Mouse (Mus musculus): ENCODE measurements around the gene Chid1. TPM values are rescaled to one million over a fixed set of nuclear protein-coding genes. Genes with fewer than 3 reads are reported as not detected.

Chid1 gene
- total and polyA plus RNA-seq, 3 experiments: 14.4 to 25.1 (median 19.4) TPM

DNA sequence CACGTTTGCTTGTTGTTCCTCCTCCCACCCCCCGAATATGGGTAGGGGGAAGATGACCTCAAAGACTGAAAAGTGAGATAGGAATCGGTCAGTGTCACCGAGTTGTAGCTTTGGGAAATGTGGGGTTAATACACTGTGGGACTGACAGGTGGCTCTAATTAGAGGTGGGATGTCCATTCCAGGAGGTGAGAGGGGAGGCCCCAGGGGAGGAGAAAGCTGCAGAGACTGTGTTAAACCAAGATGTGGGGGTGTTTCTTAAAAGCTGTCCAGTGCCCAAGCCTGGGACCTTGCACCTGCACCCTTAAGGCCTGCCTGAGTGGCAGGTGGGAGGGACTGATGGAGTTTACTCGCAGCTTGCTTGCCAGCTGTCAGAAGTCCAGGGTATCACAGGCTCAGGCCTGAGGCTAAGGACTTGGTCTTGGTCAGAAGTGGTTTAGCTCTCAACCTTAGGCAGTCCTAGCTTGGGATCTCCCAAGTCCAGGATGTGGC lies 77.3 kb downstream of the Chid1 start:
- ATAC-seq (ENCODE audit: extremely low read depth, insufficient number of reproducible peaks, low FRiP score, poor library complexity, severe bottlenecking): no peak

DNA sequence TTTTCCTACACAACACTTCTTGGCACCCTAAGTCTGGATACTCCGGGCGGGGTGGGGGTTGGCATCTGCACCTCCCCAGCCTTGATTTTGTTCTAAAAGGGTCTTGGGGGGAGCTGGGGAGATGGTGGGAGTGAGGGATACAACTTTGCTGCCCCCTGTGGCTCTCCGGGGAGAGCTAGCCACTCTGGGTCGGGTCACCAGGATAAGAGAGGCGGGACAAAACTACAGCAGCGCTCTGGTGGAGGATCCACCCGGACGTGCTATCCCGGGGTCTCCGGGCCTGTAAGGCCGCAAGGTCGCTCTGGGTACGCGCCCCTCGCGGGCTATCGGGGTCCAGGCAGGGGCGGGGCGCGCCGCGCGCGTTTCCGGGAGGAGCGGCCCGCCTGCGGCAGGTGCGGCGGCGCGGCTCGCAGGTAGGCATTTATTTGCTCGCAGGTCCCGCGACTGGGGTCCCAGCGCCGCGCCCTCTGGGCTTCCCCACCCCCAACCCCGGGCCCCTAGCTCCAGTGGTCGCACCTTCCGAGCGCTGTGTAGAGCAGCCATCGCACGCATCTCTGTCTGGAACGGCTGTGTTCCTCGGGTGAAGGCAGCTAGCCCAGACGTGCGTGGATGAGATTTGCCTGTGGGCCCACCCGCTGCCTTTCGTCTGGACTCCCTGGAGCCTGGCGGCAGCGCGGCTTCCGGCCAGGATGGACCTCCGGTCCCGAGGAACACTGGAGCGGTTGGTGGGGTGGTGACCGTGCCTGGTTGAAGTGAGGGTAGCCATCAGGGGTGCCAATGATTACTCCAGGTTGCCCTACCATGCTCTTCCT lies 77.9 kb downstream of the Chid1 start:
- ATAC-seq (ENCODE audit: extremely low read depth, insufficient number of reproducible peaks, low FRiP score, poor library complexity, severe bottlenecking): no peak
- Histone ChIP-seq H3K9me3 (replicated peaks) (no peaks in the 10 kb centered on the region), H3K36me3 (replicated peaks) (peaks cover 44% of the 10 kb centered on the region), H3K4me3 (ENCODE audit: low read depth, low read length) (no peak overlapping the region), H3K27me3 (ENCODE audit: insufficient read depth, low read length) (peaks cover 50% of the 10 kb centered on the region), H3K4me1 (ENCODE audit: insufficient read depth, low read depth, low read length) (peaks cover 50% of the 10 kb centered on the region)
- TF ChIP-seq TAL1 (conservative IDR thresholded peaks at IDR 0.05; ENCODE audit: low read depth, low read length): no peak
- no peak for TF ChIP-seq CTCF (IDR thresholded peaks at IDR 0.05; ENCODE audit: low read depth, low read length)
- no peak for TF ChIP-seq GATA1 (IDR thresholded peaks at IDR 0.05; ENCODE audit: borderline replicate concordance, low read length)
- no peak for TF ChIP-seq POLR2AphosphoS5 (IDR thresholded peaks at IDR 0.05; ENCODE audit: insufficient replicate concordance, low read depth, low read length)
- TF ChIP-seq GATA2 (IDR thresholded peaks at IDR 0.05; ENCODE audit: borderline replicate concordance, low read depth, low read length): no peak
- DNase-seq (ENCODE audit: low spot score): no peak

More for the DNA sequence above, 77.3 kb downstream of the Chid1 start:
- TF ChIP-seq TAL1 (conservative IDR thresholded peaks at IDR 0.05; ENCODE audit: low read depth, low read length) (no peak), GATA1 (IDR thresholded peaks at IDR 0.05; ENCODE audit: borderline replicate concordance, low read length) (no peak)
- Histone ChIP-seq H3K9me3 (replicated peaks) (no peaks in the 10 kb centered on the region), H3K36me3 (replicated peaks) (peaks cover 38% of the 10 kb centered on the region), H3K27me3 (ENCODE audit: insufficient read depth, low read length) (peaks cover 50% of the 10 kb centered on the region), H3K4me3 (ENCODE audit: low read depth, low read length) (no peak overlapping the region), H3K4me1 (ENCODE audit: insufficient read depth, low read depth, low read length) (peaks cover 49% of the 10 kb centered on the region)
- DNase-seq (ENCODE audit: low spot score): no peak

DNA sequence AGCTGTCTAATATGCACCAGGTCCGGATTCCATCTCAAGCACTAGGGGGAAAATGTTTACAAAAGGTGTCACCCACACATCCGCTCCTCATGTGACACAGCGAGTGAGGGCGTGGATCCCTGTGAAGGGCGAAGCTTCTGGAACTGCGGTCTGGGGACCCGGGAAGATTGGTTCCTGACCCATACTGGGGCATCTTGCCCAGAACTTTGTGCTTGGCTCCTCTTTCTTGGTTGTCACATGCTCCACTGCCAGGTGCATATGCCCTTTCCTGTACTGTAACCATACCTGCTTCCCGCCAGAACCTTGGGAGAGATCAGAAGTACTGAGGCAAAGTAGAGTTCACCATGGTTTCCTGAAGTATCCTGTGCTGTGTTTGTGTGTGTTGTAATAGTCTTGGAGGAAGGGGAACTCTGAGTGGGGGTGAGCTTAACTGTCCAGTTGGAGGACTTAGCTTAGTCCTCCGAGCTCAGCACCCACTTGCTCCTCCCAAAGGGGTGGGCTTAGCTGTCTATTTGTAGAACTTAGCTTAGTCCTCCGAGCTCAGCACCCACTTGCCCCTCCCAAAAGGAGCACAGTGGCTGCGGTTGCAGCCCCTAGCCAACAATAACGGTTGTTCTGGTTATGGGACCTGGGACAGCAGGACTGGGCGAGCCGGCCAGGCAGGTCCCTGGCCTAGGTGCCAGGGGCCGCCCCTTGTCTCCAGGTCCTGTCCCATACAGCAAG lies 79.1 kb downstream of the Chid1 start, which contains the start of gene Cracr2b:
Gene Cracr2b (plus strand): TSS at position 704 of the 723 bp plus-strand sequence.
- Histone ChIP-seq H3K27me3 (ENCODE audit: insufficient read depth, low read length) (peaks cover 47% of the 10 kb centered on the region), H3K36me3 (replicated peaks) (peaks cover 48% of the 10 kb centered on the region), H3K9me3 (replicated peaks) (no peaks in the 10 kb centered on the region), H3K4me3 (ENCODE audit: low read depth, low read length) (no peak within 1 kb of the TSS), H3K4me1 (ENCODE audit: insufficient read depth, low read depth, low read length) (peaks cover 51% of the 10 kb centered on the region)
- DNase-seq (ENCODE audit: low spot score): no peak
- no peak for ATAC-seq (ENCODE audit: extremely low read depth, insufficient number of reproducible peaks, low FRiP score, poor library complexity, severe bottlenecking)
- no peak for TF ChIP-seq POLR2AphosphoS5 (IDR thresholded peaks at IDR 0.05; ENCODE audit: insufficient replicate concordance, low read depth, low read length)
- no peak for TF ChIP-seq TAL1 (conservative IDR thresholded peaks at IDR 0.05; ENCODE audit: low read depth, low read length)
- no peak for TF ChIP-seq CTCF (IDR thresholded peaks at IDR 0.05; ENCODE audit: low read depth, low read length)
- no peak for TF ChIP-seq GATA2 (IDR thresholded peaks at IDR 0.05; ENCODE audit: borderline replicate concordance, low read depth, low read length)
- no peak for TF ChIP-seq GATA1 (IDR thresholded peaks at IDR 0.05; ENCODE audit: borderline replicate concordance, low read length)

DNA sequence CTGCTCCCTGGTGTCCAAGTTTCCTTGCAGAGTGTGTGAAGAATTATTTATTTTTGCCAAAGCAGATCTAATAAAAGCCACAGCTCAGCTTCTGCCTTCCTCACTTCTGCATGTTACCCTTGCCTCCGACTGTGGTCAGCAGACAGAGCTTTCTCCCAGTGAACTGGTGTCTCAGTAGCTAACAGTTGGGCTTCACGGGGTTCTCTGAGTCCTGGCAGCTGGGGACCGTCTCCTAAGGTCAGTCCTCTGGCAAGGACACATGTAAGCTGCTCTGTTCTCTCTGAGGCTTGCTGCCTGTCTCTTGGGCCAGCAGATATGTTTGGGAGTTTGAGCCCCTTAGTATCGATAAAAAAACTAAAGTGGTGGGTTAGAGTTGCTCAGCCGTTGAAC lies 79.7 kb downstream of the Chid1 start:
- no peak for DNase-seq (ENCODE audit: low spot score)
- Histone ChIP-seq H3K9me3 (replicated peaks) (no peaks in the 10 kb centered on the region), H3K36me3 (replicated peaks) (peaks cover 48% of the 10 kb centered on the region), H3K4me1 (ENCODE audit: insufficient read depth, low read depth, low read length) (peaks cover 50% of the 10 kb centered on the region), H3K27me3 (ENCODE audit: insufficient read depth, low read length) (peaks cover 43% of the 10 kb centered on the region), H3K4me3 (ENCODE audit: low read depth, low read length) (no peak overlapping the region)
- ATAC-seq (ENCODE audit: extremely low read depth, insufficient number of reproducible peaks, low FRiP score, poor library complexity, severe bottlenecking): no peak
- TF ChIP-seq POLR2AphosphoS5 (IDR thresholded peaks at IDR 0.05; ENCODE audit: insufficient replicate concordance, low read depth, low read length): no peak
- TF ChIP-seq CTCF (IDR thresholded peaks at IDR 0.05; ENCODE audit: low read depth, low read length): no peak
- no peak for TF ChIP-seq TAL1 (conservative IDR thresholded peaks at IDR 0.05; ENCODE audit: low read depth, low read length)
- no peak for TF ChIP-seq GATA1 (IDR thresholded peaks at IDR 0.05; ENCODE audit: borderline replicate concordance, low read length)
- TF ChIP-seq GATA2 (IDR thresholded peaks at IDR 0.05; ENCODE audit: borderline replicate concordance, low read depth, low read length): no peak

DNA sequence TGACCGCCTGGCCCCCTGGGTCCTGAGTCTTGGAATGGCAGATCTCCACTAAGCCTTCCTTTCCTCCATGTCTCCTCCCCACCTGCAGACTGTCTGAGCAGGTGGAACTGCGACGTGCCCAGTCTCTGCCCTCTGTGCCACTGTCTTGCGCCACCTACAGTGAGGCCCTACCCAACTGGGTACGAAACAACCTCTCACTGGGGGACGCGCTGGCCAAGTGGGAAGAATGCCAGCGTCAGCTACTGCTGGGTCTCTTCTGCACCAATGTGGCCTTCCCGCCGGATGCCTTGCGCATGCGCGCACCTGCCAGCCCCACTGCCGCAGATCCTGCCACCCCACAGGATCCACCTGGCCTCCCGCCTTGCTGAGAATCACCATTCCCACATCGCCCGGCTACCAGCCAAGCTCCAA lies 80.4 kb downstream of the Chid1 start:
- TF ChIP-seq GATA1 (IDR thresholded peaks at IDR 0.05; ENCODE audit: borderline replicate concordance, low read length): no peak
- TF ChIP-seq GATA2 (IDR thresholded peaks at IDR 0.05; ENCODE audit: borderline replicate concordance, low read depth, low read length): no peak
- TF ChIP-seq TAL1 (conservative IDR thresholded peaks at IDR 0.05; ENCODE audit: low read depth, low read length): no peak
- no peak for TF ChIP-seq POLR2AphosphoS5 (IDR thresholded peaks at IDR 0.05; ENCODE audit: insufficient replicate concordance, low read depth, low read length)
- no peak for TF ChIP-seq CTCF (IDR thresholded peaks at IDR 0.05; ENCODE audit: low read depth, low read length)
- no peaks in the 10 kb centered on the region for H3K9me3 ChIP-seq (replicated peaks)
- ATAC-seq (ENCODE audit: extremely low read depth, insufficient number of reproducible peaks, low FRiP score, poor library complexity, severe bottlenecking) (no peak), DNase-seq (ENCODE audit: low spot score) (no peak)
- no peak overlapping the region for H3K4me3 ChIP-seq (ENCODE audit: low read depth, low read length)
- peaks cover 48% of the 10 kb centered on the region for H3K36me3 ChIP-seq (replicated peaks)
- peaks cover 49% of the 10 kb centered on the region for H3K4me1 ChIP-seq (ENCODE audit: insufficient read depth, low read depth, low read length)
- H3K27me3 ChIP-seq (ENCODE audit: insufficient read depth, low read length): peaks cover 36% of the 10 kb centered on the region

GRCm38 (mm10) chr7:141458661-141459060 lies 81.0 kb downstream of the Chid1 start:
- TF ChIP-seq CTCF (IDR thresholded peaks at IDR 0.05; ENCODE audit: low read depth, low read length): no peak
- TF ChIP-seq POLR2AphosphoS5 (IDR thresholded peaks at IDR 0.05; ENCODE audit: insufficient replicate concordance, low read depth, low read length): no peak
- no peak for TF ChIP-seq TAL1 (conservative IDR thresholded peaks at IDR 0.05; ENCODE audit: low read depth, low read length)
- TF ChIP-seq GATA2 (IDR thresholded peaks at IDR 0.05; ENCODE audit: borderline replicate concordance, low read depth, low read length): no peak
- TF ChIP-seq GATA1 (IDR thresholded peaks at IDR 0.05; ENCODE audit: borderline replicate concordance, low read length): no peak
- peaks cover 48% of the 10 kb centered on the region for H3K4me1 ChIP-seq (ENCODE audit: insufficient read depth, low read depth, low read length)
- DNase-seq (ENCODE audit: low spot score) (no peak), ATAC-seq (ENCODE audit: extremely low read depth, insufficient number of reproducible peaks, low FRiP score, poor library complexity, severe bottlenecking) (no peak)
- H3K36me3 ChIP-seq (replicated peaks): peaks cover 48% of the 10 kb centered on the region
- no peak overlapping the region for H3K4me3 ChIP-seq (ENCODE audit: low read depth, low read length)
- no peaks in the 10 kb centered on the region for H3K9me3 ChIP-seq (replicated peaks)
- H3K27me3 ChIP-seq (ENCODE audit: insufficient read depth, low read length): peaks cover 29% of the 10 kb centered on the region

All from G1E (cell line).